Mouse (Mus musculus) ES-Bruce4 (cell line): ENCODE results near the gene Znhit1.

Source experiments
- CTCF ChIP-seq: IDR thresholded peaks from one replicate; pipeline ENCODE4 v1.8.1; 2011; ENCODE audit warnings: low read depth, low read length
- EP300 ChIP-seq: IDR thresholded peaks from 2 replicates; pipeline ENCODE4 v1.6.1; 2011; ENCODE audit warnings: low read depth, low read length; ENCODE audit not compliant: insufficient read depth

DNA sequence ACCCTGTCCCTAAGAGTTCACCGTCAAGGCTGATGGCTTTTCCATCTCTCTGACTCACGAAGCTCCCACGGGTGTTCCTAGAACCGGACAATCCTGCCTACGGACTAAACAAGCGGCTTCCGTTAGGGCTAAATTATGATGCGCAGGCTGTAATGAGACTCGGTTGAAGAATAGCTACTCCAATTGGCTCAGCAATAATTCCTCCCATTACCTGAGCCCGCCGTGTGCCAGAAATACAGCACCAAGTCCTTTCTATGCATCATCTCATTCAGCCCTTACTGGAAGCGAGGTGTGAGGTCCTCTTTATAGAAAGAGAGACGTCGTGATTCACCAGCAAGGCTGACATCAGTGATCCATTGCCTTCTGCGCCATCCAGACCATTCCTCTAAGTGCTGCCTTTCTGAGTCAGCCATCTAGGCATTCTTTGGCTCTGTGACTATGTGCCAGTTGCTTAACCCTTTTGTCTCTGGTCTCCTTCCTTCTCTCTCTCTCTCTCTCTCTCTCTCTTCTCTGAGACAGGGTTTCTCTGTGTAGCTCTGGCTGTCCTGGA is 24.7 kb upstream of the Znhit1 start:
- TF ChIP-seq EP300 (no peak), CTCF (no peak)
